Mouse (Mus musculus) stomach, postnatal 0 days (tissue): Measurements from ENCODE around the gene Lrguk. TPM values are rescaled to one million over a fixed set of nuclear protein-coding genes. Genes with fewer than 3 reads are reported as not detected.

Experiments used
- ATAC-seq: fragments of 200-750 bp; cut with Nextera tagmentation; 2 replicates; pipeline ENCODE4 v1.8.0; 2017; ENCODE audit not compliant: low FRiP score, low TSS enrichment
- DNase-seq: peaks from one replicate; pipeline ENCODE4 v3.0.0-alpha.2; 2016; ENCODE audit warnings: low spot score
- H3K27ac ChIP-seq: fragments of 300-500 bp; sonication (generic); replicated peaks from 2 replicates; pipeline ENCODE4 v1.5.1; 2014; ENCODE audit warnings: mild to moderate bottlenecking, control low read depth
- H3K27me3 ChIP-seq: fragments of 300-500 bp; sonication (generic); 2 replicates; pipeline ENCODE4 v1.6.1; 2014; ENCODE audit warnings: low read length; ENCODE audit not compliant: control insufficient read depth, insufficient read depth
- H3K36me3 ChIP-seq: fragments of 300-500 bp; sonication (generic); 2 replicates; pipeline ENCODE4 v1.6.1; 2014; ENCODE audit warnings: low read length, mixed read lengths; ENCODE audit not compliant: control insufficient read depth, insufficient read depth
- H3K4me1 ChIP-seq: fragments of 300-500 bp; sonication (generic); replicated peaks from 2 replicates; pipeline ENCODE4 v1.6.1; 2014; ENCODE audit warnings: antibody characterized with exemption; ENCODE audit not compliant: control insufficient read depth, insufficient read depth
- H3K4me2 ChIP-seq: fragments of 300-500 bp; sonication (generic); replicated peaks from 2 replicates; pipeline ENCODE4 v1.6.1; 2014; ENCODE audit warnings: low read depth, mild to moderate bottlenecking, control low read depth, moderate library complexity
- H3K4me3 ChIP-seq: fragments of 300-500 bp; sonication (generic); 2 replicates; pipeline ENCODE4 v1.5.1; 2014; ENCODE audit warnings: low read depth, low read length, control low read depth
- H3K9ac ChIP-seq: fragments of 300-500 bp; sonication (generic); 2 replicates; pipeline ENCODE4 v1.6.1; 2014; ENCODE audit warnings: mild to moderate bottlenecking, low read length, control low read depth, mixed read lengths
- H3K9me3 ChIP-seq: fragments of 300-500 bp; sonication (generic); 2 replicates; pipeline ENCODE4 v1.6.1; 2016; ENCODE audit warnings: low read length; ENCODE audit not compliant: control insufficient read depth
- CTCF ChIP-seq: IDR thresholded peaks from 2 replicates; pipeline ENCODE4 v1.5.1; 2016; ENCODE audit warnings: antibody characterized with exemption, low read depth, mild to moderate bottlenecking, moderate library complexity
- EP300 ChIP-seq: optimal IDR thresholded peaks from 2 replicates; pipeline ENCODE3; 2016; ENCODE audit warnings: antibody characterized with exemption
- WGBS: fragments of 180-500 bp; shearing (Covaris S2); extraction: QIAGEN DNeasy Blood & Tissue Kit; methylation state at CpG from one replicate; pipeline ENCODE4 v1.1.7; 2014; 5-methylcytosine and 5-hydroxymethylcytosine counted together
- polyA plus RNA-seq: library from polyadenylated mRNA; unstranded; fragments of >200 nt; fragmentation: Nextera tagmentation; extraction: Ambion mirVana; gene quantifications from 2 replicates; pipeline ENCODE4 v1.2.1, GENCODE M21; 2015

The Lrguk gene
- polyA plus RNA-seq, 1 experiment from 2014 or later, result 0.21 TPM

GRCm38 (mm10) chr6:34073931-34074442 is 44.7 kb downstream of the Lrguk start:
- TF ChIP-seq CTCF (peak; percentile 34), EP300 (no peak)

DNA sequence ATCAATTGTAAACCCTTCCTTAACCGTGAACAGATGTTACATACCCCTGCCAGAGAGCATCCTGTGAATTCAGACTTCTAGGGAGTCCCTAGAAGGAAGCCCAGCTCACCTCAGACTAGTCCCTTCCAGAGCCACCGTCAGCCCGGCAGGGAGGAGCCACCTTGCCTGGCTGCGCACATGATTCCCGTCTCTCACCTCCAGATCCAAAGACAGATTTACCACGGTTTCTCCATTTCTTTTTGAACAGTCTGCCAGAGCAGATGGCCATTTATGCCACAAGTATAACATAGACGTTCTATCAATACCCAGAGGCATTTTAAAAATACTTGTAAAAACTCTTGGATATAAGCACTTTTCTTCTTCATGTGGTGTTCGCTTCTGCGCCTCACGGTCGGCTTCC is 46.3 kb downstream of the Lrguk start:
- H3K27ac ChIP-seq, result no peak overlapping the region
- 81% methylated on average over 11 of the region's 11 CpGs for WGBS
- H3K4me1 ChIP-seq, result no peaks in the 10 kb centered on the region
- H3K9me3 ChIP-seq, result no peaks in the 10 kb centered on the region
- H3K4me3 ChIP-seq, result no peak overlapping the region
- ATAC-seq (no peak), DNase-seq (no peak)
- H3K27me3 ChIP-seq, result no peaks in the 10 kb centered on the region
- H3K4me2 ChIP-seq, result no peak overlapping the region
- H3K9ac ChIP-seq, result no peak overlapping the region
- no peaks in the 10 kb centered on the region for H3K36me3 ChIP-seq
- no peak for TF ChIP-seq EP300
- no peak for TF ChIP-seq CTCF

More at GRCm38 (mm10) chr6:34073931-34074442, 44.7 kb downstream of the Lrguk start:
- ATAC-seq, result no peak
- no peaks in the 10 kb centered on the region for H3K9me3 ChIP-seq
- H3K36me3 ChIP-seq, result no peaks in the 10 kb centered on the region
- no peak overlapping the region for H3K9ac ChIP-seq
- no peak overlapping the region for H3K27ac ChIP-seq
- H3K4me3 ChIP-seq, result no peak overlapping the region
- no peaks in the 10 kb centered on the region for H3K4me1 ChIP-seq
- DNase-seq, result no peak
- no peaks in the 10 kb centered on the region for H3K27me3 ChIP-seq
- WGBS, result 85% methylated on average over 3 of the region's 3 CpGs
- no peak overlapping the region for H3K4me2 ChIP-seq

DNA sequence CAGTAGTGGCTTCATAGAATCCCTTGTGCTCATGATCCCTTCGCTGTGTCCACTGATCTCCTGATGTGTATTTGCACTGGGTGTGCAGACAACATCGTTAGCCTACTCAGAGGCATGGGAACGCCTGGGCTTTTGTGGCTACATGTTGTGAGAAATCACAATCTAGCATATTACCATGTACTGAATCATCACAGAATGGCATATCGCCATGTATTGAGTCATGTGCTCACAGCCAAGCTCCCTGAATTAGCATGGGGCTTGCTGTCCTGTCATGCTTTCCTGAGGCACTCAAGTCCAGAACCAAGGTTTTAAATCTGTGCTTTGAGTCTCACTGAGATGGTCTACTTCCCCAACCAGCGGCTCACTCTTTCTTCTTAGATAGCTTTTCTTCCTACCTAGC is 54.2 kb downstream of the Lrguk start:
- Histone ChIP-seq H3K27me3 (no peaks in the 10 kb centered on the region), H3K9me3 (no peaks in the 10 kb centered on the region), H3K4me2 (no peak overlapping the region), H3K4me1 (no peaks in the 10 kb centered on the region), H3K36me3 (no peaks in the 10 kb centered on the region), H3K9ac (no peak overlapping the region), H3K4me3 (no peak overlapping the region), H3K27ac (no peak overlapping the region)
- no peak for DNase-seq
- no peak for ATAC-seq
- no peak for TF ChIP-seq EP300
- TF ChIP-seq CTCF, result no peak
- WGBS, result 80% methylated on average over 5 of the region's 5 CpGs

DNA sequence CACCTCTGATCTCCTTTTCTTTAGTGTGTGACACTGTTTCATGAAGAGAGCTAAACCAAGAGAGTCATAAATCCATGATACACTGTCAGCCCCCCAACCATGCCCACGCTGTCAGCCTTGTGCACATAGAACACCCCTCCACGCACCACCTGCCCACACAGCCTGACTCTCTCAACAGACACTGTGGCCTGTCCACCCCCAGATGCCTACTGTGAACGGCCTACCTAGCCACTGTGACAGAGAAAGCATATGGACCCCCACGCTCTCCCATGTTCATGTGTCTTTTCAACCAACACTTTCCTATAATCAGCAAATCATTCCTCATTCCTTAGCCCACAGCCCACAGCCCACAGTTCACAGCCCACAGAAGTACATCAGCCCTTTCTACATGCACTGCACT is 58.5 kb downstream of the Lrguk start:
- no peaks in the 10 kb centered on the region for H3K9me3 ChIP-seq
- H3K9ac ChIP-seq, result no peak overlapping the region
- ATAC-seq (no peak), DNase-seq (no peak)
- TF ChIP-seq EP300 (no peak), CTCF (no peak)
- H3K4me2 ChIP-seq, result no peak overlapping the region
- H3K36me3 ChIP-seq, result no peaks in the 10 kb centered on the region
- WGBS, result 92% methylated on average over 4 of the region's 4 CpGs
- no peaks in the 10 kb centered on the region for H3K27me3 ChIP-seq
- H3K27ac ChIP-seq, result no peak overlapping the region
- H3K4me3 ChIP-seq, result no peak overlapping the region
- H3K4me1 ChIP-seq, result no peaks in the 10 kb centered on the region

DNA sequence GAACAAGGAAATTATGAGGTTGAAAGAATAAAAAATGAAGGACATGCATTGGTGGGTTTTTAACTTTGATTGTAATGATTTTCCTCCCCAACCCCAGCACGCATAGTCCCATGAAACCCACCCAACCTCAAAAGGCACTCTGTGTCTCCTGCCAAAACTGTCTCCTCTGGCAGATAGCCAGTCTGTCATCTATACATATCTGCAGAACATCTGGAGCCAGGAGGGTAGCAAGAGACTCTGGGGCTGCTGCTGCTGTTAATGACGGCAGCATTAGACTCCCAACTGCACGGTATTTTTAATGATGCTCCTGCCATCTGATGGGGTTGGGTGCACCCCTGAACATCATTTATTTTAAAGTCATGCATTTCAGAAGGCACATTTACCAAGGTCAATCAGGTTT is 59.7 kb downstream of the Lrguk start:
- Histone ChIP-seq H3K9ac (no peak overlapping the region), H3K4me3 (no peak overlapping the region), H3K4me1 (no peaks in the 10 kb centered on the region), H3K9me3 (no peaks in the 10 kb centered on the region), H3K4me2 (no peak overlapping the region), H3K27ac (no peak overlapping the region), H3K27me3 (no peaks in the 10 kb centered on the region), H3K36me3 (no peaks in the 10 kb centered on the region)
- WGBS, result 49% methylated on average over 3 of the region's 3 CpGs
- DNase-seq (no peak), ATAC-seq (no peak)
- TF ChIP-seq CTCF (no peak), EP300 (no peak)

DNA sequence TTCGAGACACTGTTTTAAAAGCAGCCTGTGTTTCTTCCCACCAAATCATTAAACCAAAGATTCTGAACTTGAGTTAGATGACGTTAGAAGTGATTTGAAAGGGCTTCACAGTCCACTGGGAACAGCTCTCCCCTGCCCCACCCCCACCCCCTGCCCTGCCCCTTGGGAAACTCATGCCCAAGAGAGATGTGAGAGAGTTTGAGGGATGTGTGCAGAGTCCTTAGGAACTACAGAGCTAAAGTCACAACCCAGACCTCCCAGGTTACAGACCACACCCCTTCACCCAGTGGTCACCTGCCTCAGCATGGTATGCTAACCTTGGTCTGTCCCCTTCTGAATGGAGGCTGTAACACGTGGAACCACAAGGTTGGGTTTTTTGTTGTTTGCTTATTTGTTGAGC is 62.3 kb downstream of the Lrguk start:
- no peak overlapping the region for H3K4me2 ChIP-seq
- no peaks in the 10 kb centered on the region for H3K9me3 ChIP-seq
- H3K27ac ChIP-seq, result no peak overlapping the region
- no peaks in the 10 kb centered on the region for H3K36me3 ChIP-seq
- H3K4me3 ChIP-seq, result no peak overlapping the region
- DNase-seq, result no peak
- WGBS, result 68% methylated on average over 3 of the region's 3 CpGs
- ATAC-seq, result no peak
- TF ChIP-seq CTCF (no peak), EP300 (no peak)
- no peak overlapping the region for H3K9ac ChIP-seq
- no peaks in the 10 kb centered on the region for H3K4me1 ChIP-seq
- H3K27me3 ChIP-seq, result no peaks in the 10 kb centered on the region
